ENCODE assay signal across 8 mouse cellular contexts in the genomic region with DNA sequence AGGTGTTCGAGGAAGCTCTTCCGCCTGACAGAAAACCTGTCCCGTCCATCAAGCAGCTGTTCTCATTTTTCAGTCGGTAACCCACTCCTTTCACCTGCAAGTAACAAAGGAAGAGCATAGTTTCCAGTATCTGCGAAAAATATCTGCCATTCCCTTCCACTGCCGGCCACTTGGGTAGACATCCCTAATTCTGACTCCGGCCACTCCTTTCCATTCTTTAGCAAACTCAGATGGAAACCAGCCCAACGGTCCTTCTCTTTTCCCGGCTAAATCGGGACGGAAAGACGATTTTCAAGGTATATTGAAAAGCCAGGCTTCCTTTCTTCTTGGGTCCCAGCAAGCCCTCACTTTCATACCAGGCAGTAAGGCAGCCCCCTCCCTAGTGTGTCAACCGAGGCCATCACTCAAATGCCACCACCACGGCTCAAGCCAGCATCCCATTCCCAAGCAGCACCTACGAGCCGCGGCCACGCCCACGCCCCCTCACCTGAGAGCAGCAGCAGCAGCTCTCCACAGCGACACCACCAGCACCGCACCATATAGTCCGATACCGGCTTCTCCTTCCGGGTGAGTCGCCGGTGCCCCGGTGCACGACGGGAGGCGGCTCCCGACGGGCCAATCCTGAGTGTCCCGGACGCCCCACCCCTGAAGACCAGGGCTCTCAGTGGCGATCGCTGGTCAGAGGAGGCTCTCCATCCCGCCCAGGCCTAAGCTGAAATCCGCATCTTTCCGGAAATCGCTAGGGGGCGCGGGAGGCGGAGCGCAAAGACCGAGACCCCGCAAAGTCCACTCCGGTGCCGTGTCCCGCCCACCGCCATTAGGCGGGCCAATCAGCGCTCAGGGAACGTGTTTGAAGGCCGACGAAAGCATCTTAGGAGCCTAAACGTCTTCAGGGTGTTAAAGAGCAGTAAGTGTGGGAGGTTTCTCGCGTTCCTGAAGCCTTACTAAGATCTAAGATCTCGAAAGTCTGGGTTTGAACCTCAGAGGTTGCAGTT. TPM values are rescaled to one million over a fixed set of nuclear protein-coding genes. Genes with fewer than 3 reads are reported as not detected.
DNase-seq lines count a peak whose midpoint lies in the region; ATAC-seq lines count a peak whose summit lies in the region.

Gene Snx11, minus strand, starts transcription at position 592 of the 995 bp plus-strand sequence.

- WGBS in hindbrain, embryonic 16.5 days = 1% methylated on average over 59 of the region's 59 CpGs
- WGBS in macrophage (ENCODE audit: missing documents) = 3% methylated on average over 59 of the region's 59 CpGs

- H3K9me3 ChIP-seq in hindbrain, embryonic 16.5 days (ENCODE audit: control insufficient read depth, low read length) = no peaks in the 10 kb centered on the region

- peak; percentile 99 for ATAC-seq in hindbrain, embryonic 16.5 days

- H3K4me2 ChIP-seq in hindbrain, embryonic 16.5 days (ENCODE audit: low read length) = peak within 1 kb of the TSS; percentile 85

- DNase-seq in WW6 (ENCODE audit: low read depth, low spot score) = peak; percentile 100
- peak; percentile 98 to 99 for DNase-seq in cerebellum, postnatal 4 days (ENCODE audit: low spot score in 2 of 2)
- DNase-seq in gastrocnemius, adult 18-20 months (ENCODE audit: low spot score) = peak; percentile 100
- DNase-seq in left cerebral cortex, adult 18-20 months (ENCODE audit: low spot score in 2 of 2) = peak; percentile 100
- DNase-seq in right cerebral cortex, adult 18-20 months = peak; percentile 100
- peak; percentile 98 for DNase-seq in urinary bladder, postnatal 10 days (ENCODE audit: low spot score)

- H3K27ac ChIP-seq in hindbrain, embryonic 16.5 days (ENCODE audit: low read depth, low read length) = peak within 1 kb of the TSS; percentile 81
- H3K27ac ChIP-seq in macrophage = peak within 1 kb of the TSS; percentile 55

- peak within 1 kb of the TSS; percentile 74 for H3K4me3 ChIP-seq in hindbrain, embryonic 16.5 days (ENCODE audit: low read length)
- peak within 1 kb of the TSS; percentile 94 for H3K4me3 ChIP-seq in macrophage (ENCODE audit: inconsistent target)

- peaks cover 6% of the 10 kb centered on the region; the same call in 1 of the 2 replicates for H3K36me3 ChIP-seq in hindbrain, embryonic 16.5 days (ENCODE audit: control insufficient read depth, insufficient read depth, low read length)
- H3K36me3 ChIP-seq in macrophage (ENCODE audit: inconsistent target) = peaks cover 11% of the 10 kb centered on the region

- peaks cover 33% of the 10 kb centered on the region for H3K79me2 ChIP-seq in macrophage (ENCODE audit: inconsistent target)

- peaks cover 18% of the 10 kb centered on the region for H3K4me1 ChIP-seq in hindbrain, embryonic 16.5 days (ENCODE audit: control insufficient read depth, insufficient read depth, low read depth, low read length)

- H3K27me3 ChIP-seq in hindbrain, embryonic 16.5 days (replicated peaks; ENCODE audit: control insufficient read depth, insufficient read depth, low read length) = no peaks in the 10 kb centered on the region

- peak within 1 kb of the TSS; percentile 79 for H3K9ac ChIP-seq in hindbrain, embryonic 16.5 days (ENCODE audit: low read depth, low read length)

RNA-seq across cellular contexts. Expression of gene Snx11, which starts in this region (rescaled TPM):
- 10 to 100 TPM in 1 of 2 experiments, 1 to 10 TPM in 1; 9.6 to 10.3 TPM for total RNA-seq in gastrocnemius, adult 18-20 months (2021)
- 52.2 and 55.9 TPM in 2 replicates for polyA plus RNA-seq in hindbrain, embryonic 16.5 days (2015; fragmentation: Nextera tagmentation; extraction: Ambion mirVana)
- total RNA-seq in left cerebral cortex, adult 18-20 months (2021) = 10 to 100 TPM; 48.8 to 48.9 TPM
- 100 to 1,000 TPM; 101 to 284 (median 211) TPM for total RNA-seq in macrophage (2018; cell fraction: chromatin; rRNA removed)
- 10 to 100 TPM in 25 of 26 experiments, 1 to 10 TPM in 1; 9.6 to 32.1 (median 18.4) TPM for total RNA-seq in macrophage (2018; cell fraction: cytosol; rRNA removed)
- 100 to 1,000 TPM in 15 of 26 experiments, 10 to 100 TPM in 11; 57.9 to 199 (median 104) TPM for total RNA-seq in macrophage (2018; cell fraction: nucleus; rRNA removed)
- polyA plus RNA-seq in macrophage (2018) = 14.2 to 28.6 TPM (median 20.6 TPM) in 3 replicates

Comparison
In these comparisons a context has a peak if more than half of its experiments do, and no peak if none do; other contexts are left out.
1. Peak in every context shown above with its lines: DNase-seq, ATAC-seq, H3K4me3 ChIP-seq and H3K27ac ChIP-seq.
2. RNA of gene Snx11 (total RNA-seq): 48.8 to 48.9 TPM in left cerebral cortex, adult 18-20 months; 9.6 to 10.3 TPM in gastrocnemius, adult 18-20 months; every median in the first group is over 4 times any median in the second.